Mouse (Mus musculus): ENCODE measurements around the gene H2-Q2. TPM values are rescaled to one million over a fixed set of nuclear protein-coding genes. Genes with fewer than 3 reads are reported as not detected.
"Not testable (repeated sequence)": the region's sequence is repeated elsewhere in the genome, so short reads cannot be mapped to it uniquely, and the experiment has no call there.

Gene H2-Q2
- total RNA-seq, 2 experiments from 2014 or later = not detected

GRCm38 (mm10) chr17:35358763-35359469 is 16.9 kb downstream of the H2-Q2 start:
- ATAC-seq (replicated peaks; ENCODE audit: low FRiP score, poor library complexity, severe bottlenecking) = no peak

DNA sequence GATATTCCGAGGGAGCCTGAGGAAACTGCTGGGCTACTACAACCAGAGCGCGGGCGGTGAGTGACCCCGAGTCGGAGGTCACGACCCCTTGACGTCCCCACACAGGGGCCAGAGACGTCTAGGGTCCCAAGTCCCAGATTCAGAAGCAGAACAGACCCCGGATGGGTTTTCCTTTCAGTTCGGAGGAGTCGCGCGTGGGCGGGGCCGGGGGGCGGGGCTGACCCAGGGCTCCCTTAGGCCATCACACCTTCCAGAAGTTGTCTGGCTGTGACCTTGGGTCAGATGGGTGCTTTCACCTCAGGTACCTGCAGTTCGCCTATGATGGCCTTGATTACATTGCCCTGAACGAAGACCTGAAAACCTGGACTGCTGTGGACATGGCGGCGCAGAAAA is 17.4 kb downstream of the H2-Q2 start:
- no peak for ATAC-seq (replicated peaks; ENCODE audit: low FRiP score, poor library complexity, severe bottlenecking)

DNA sequence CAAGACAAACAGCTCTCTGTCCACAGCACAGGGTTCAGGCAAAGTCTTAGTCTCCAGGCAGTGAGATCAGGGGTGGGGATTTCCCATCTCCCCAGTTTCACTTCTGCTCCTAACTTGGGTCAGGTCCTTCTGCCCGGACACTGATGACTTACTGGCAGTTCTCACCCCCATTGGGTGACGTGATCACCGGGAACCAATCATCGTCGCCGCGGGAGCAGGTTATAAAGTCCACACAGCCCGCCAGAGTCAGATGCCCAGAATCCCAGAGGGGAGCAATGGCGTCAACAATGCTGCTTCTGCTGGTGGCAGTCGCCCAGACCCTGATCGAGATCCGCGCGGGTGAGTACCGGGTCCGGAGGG is 37.3 kb downstream of the H2-Q2 start, which contains the start of gene H2-Q4:
TSS of gene H2-Q4 (plus strand) at position 249 of the 360 bp plus-strand sequence.
- peak; percentile 98 for ATAC-seq (replicated peaks; ENCODE audit: low FRiP score, poor library complexity, severe bottlenecking)

- ATAC-seq (replicated peaks; ENCODE audit: low FRiP score, poor library complexity, severe bottlenecking) = peak; percentile 79
Observed at GRCm38 (mm10) chr17:35379729-35380451, 37.8 kb downstream of the H2-Q2 start.

DNA sequence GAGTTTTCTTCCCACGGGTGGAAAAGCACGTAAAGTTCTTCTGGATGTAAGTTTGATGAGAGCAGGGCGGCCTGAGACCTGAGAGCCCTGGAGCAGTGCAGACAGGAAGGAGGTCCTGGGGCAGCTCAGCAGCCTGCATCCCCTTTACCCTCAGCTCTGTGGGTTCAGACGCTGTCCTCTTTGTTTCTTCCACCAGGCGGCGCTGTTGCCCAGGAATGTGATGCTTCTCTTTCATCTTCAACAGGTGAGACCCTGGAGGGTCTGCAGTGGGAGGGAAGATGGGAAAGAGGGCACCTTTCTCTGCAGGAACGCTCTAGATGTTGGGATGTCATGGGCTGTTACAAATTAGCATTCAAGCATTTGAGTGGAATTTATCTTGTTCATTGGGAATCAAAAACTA is 47.8 kb downstream of the H2-Q2 start:
- not testable (repeated sequence) for ATAC-seq (replicated peaks; ENCODE audit: low FRiP score, poor library complexity, severe bottlenecking)

DNA sequence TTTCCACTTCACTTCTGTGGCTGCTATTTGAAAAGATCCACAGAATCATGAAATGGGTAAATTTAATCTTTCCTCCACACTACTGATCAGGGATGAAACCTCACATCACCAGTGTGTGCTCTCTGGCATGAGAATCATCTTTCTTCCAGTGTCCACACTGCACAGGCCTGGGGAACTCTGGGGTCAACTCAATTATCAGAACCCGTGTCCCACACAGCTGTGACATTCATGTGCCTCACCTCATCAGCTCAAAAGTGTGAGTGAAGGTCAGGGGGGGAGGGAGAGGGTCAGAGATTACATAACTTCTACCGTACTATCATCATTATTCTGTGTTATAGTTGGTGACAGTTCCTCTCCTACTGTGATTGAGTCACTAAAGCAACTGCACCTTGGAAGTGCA is 50.6 kb downstream of the H2-Q2 start:
- ATAC-seq (replicated peaks; ENCODE audit: low FRiP score, poor library complexity, severe bottlenecking) = not testable (repeated sequence)

GRCm38 (mm10) chr17:35393864-35394800 is 52.1 kb downstream of the H2-Q2 start:
- 0 out of 2 replicates have a peak, but pooled peaks have one; percentile 34 for ATAC-seq (replicated peaks; ENCODE audit: low FRiP score, poor library complexity, severe bottlenecking)

Other genes starting within 250 kb of the H2-Q2 start
- not detected in 2 replicates for gene Ly6g5c, start 234.0 kb upstream of the H2-Q2 start, total RNA-seq (2015; ENCODE audit: low replicate concordance)
- gene Ly6g5c, start 234.0 kb upstream of the H2-Q2 start, total RNA-seq (2017; ENCODE audit: low replicate concordance) = not detected in 2 replicates
- 7.7 TPM in 1 of 2 replicates, not detected in the other for gene Ly6g5b, start 226.8 kb upstream of the H2-Q2 start, total RNA-seq (2015; ENCODE audit: low replicate concordance)
- gene Ly6g5b, start 226.8 kb upstream of the H2-Q2 start, total RNA-seq (2017; ENCODE audit: low replicate concordance) = 0.34 TPM in 1 of 2 replicates, not detected in the other
- 10.9 and 14.8 TPM in 2 replicates for gene Gpank1, start 220.8 kb upstream of the H2-Q2 start, total RNA-seq (2015; ENCODE audit: low replicate concordance)
- gene Gpank1, start 220.8 kb upstream of the H2-Q2 start, total RNA-seq (2017; ENCODE audit: low replicate concordance) = 15.8 and 20.4 TPM in 2 replicates
- gene Csnk2b, start 220.2 kb upstream of the H2-Q2 start, total RNA-seq (2015; ENCODE audit: low replicate concordance) = 156 and 181 TPM in 2 replicates
- 76.5 and 112 TPM in 2 replicates for gene Csnk2b, start 220.2 kb upstream of the H2-Q2 start, total RNA-seq (2017; ENCODE audit: low replicate concordance)
- gene D17H6S53E, start 215.9 kb upstream of the H2-Q2 start, total RNA-seq (2015; ENCODE audit: low replicate concordance) = 0.63 and 1.5 TPM in 2 replicates
- gene D17H6S53E, start 215.9 kb upstream of the H2-Q2 start, total RNA-seq (2017; ENCODE audit: low replicate concordance) = 2.6 and 2.8 TPM in 2 replicates
- not detected in 2 replicates for gene Apom, start 210.2 kb upstream of the H2-Q2 start, total RNA-seq (2015; ENCODE audit: low replicate concordance)
- 0.94 TPM in 1 of 2 replicates, not detected in the other for gene Apom, start 210.2 kb upstream of the H2-Q2 start, total RNA-seq (2017; ENCODE audit: low replicate concordance)
- 23.8 and 47.9 TPM in 2 replicates for gene Bag6, start 207.1 kb upstream of the H2-Q2 start, total RNA-seq (2015; ENCODE audit: low replicate concordance)
- gene Bag6, start 207.1 kb upstream of the H2-Q2 start, total RNA-seq (2017; ENCODE audit: low replicate concordance) = 48.1 and 71.4 TPM in 2 replicates
- gene Prrc2a, start 177.3 kb upstream of the H2-Q2 start, total RNA-seq (2015; ENCODE audit: low replicate concordance) = 70.2 and 111 TPM in 2 replicates
- gene Prrc2a, start 177.3 kb upstream of the H2-Q2 start, total RNA-seq (2017; ENCODE audit: low replicate concordance) = 15.1 and 22.6 TPM in 2 replicates
- 14.4 and 19.8 TPM in 2 replicates for gene Aif1, start 166.2 kb upstream of the H2-Q2 start, total RNA-seq (2015; ENCODE audit: low replicate concordance)
- 8.7 and 15.8 TPM in 2 replicates for gene Aif1, start 166.2 kb upstream of the H2-Q2 start, total RNA-seq (2017; ENCODE audit: low replicate concordance)
- gene Lst1, start 153.8 kb upstream of the H2-Q2 start, total RNA-seq (2015; ENCODE audit: low replicate concordance) = 55.5 and 77.7 TPM in 2 replicates
- 32.2 and 57.3 TPM in 2 replicates for gene Lst1, start 153.8 kb upstream of the H2-Q2 start, total RNA-seq (2017; ENCODE audit: low replicate concordance)
- 4.6 TPM in 1 of 2 replicates, not detected in the other for gene Ltb, start 147.8 kb upstream of the H2-Q2 start, total RNA-seq (2015; ENCODE audit: low replicate concordance)
- gene Ltb, start 147.8 kb upstream of the H2-Q2 start, total RNA-seq (2017; ENCODE audit: low replicate concordance) = 1.7 and 3.8 TPM in 2 replicates
- gene Tnf, start 140.2 kb upstream of the H2-Q2 start, total RNA-seq (2015; ENCODE audit: low replicate concordance) = 10.7 and 19.2 TPM in 2 replicates
- 2.8 and 8.3 TPM in 2 replicates for gene Tnf, start 140.2 kb upstream of the H2-Q2 start, total RNA-seq (2017; ENCODE audit: low replicate concordance)
- gene Lta, start 136.9 kb upstream of the H2-Q2 start, total RNA-seq (2015; ENCODE audit: low replicate concordance) = not detected in 2 replicates
- not detected in 2 replicates for gene Lta, start 136.9 kb upstream of the H2-Q2 start, total RNA-seq (2017; ENCODE audit: low replicate concordance)
- gene Gm16181, start 121.4 kb upstream of the H2-Q2 start, total RNA-seq (2015; ENCODE audit: low replicate concordance) = not detected in 2 replicates
- not detected in 2 replicates for gene Gm16181, start 121.4 kb upstream of the H2-Q2 start, total RNA-seq (2017; ENCODE audit: low replicate concordance)
- 1.0 and 2.7 TPM in 2 replicates for gene Atp6v1g2, start 108.6 kb upstream of the H2-Q2 start, total RNA-seq (2015; ENCODE audit: low replicate concordance)
- 3.8 TPM in 1 of 2 replicates, not detected in the other for gene Atp6v1g2, start 108.6 kb upstream of the H2-Q2 start, total RNA-seq (2017; ENCODE audit: low replicate concordance)
- 0.58 and 1.0 TPM in 2 replicates for gene Nfkbil1, start 106.5 kb upstream of the H2-Q2 start, total RNA-seq (2015; ENCODE audit: low replicate concordance)
- 2.2 TPM in 1 of 2 replicates, not detected in the other for gene Nfkbil1, start 106.5 kb upstream of the H2-Q2 start, total RNA-seq (2017; ENCODE audit: low replicate concordance)
- 65.7 and 80.5 TPM in 2 replicates for gene Ddx39b, start 100.5 kb upstream of the H2-Q2 start, total RNA-seq (2015; ENCODE audit: low replicate concordance)
- 48.1 and 50.2 TPM in 2 replicates for gene Ddx39b, start 100.5 kb upstream of the H2-Q2 start, total RNA-seq (2017; ENCODE audit: low replicate concordance)
- 117 and 224 TPM in 2 replicates for gene H2-D1, start 79.5 kb upstream of the H2-Q2 start, total RNA-seq (2015; ENCODE audit: low replicate concordance)
- 217 and 402 TPM in 2 replicates for gene H2-D1, start 79.5 kb upstream of the H2-Q2 start, total RNA-seq (2017; ENCODE audit: low replicate concordance)
- gene H2-Q1, start 21.8 kb upstream of the H2-Q2 start, total RNA-seq (2015; ENCODE audit: low replicate concordance) = not detected in 2 replicates
- gene H2-Q1, start 21.8 kb upstream of the H2-Q2 start, total RNA-seq (2017; ENCODE audit: low replicate concordance) = not detected in 2 replicates
- 3.6 and 5.6 TPM in 2 replicates for gene H2-Q4, start 37.4 kb downstream of the H2-Q2 start, total RNA-seq (2015; ENCODE audit: low replicate concordance)
- 8.3 and 8.9 TPM in 2 replicates for gene H2-Q4, start 37.4 kb downstream of the H2-Q2 start, total RNA-seq (2017; ENCODE audit: low replicate concordance)
- gene H2-Q6, start 82.6 kb downstream of the H2-Q2 start, total RNA-seq (2015; ENCODE audit: low replicate concordance) = 5.6 and 8.5 TPM in 2 replicates
- 5.9 and 7.7 TPM in 2 replicates for gene H2-Q6, start 82.6 kb downstream of the H2-Q2 start, total RNA-seq (2017; ENCODE audit: low replicate concordance)
- 15.3 and 26.3 TPM in 2 replicates for gene H2-Q7, start 96.9 kb downstream of the H2-Q2 start, total RNA-seq (2015; ENCODE audit: low replicate concordance)
- gene H2-Q7, start 96.9 kb downstream of the H2-Q2 start, total RNA-seq (2017; ENCODE audit: low replicate concordance) = 0.77 and 7.4 TPM in 2 replicates
- gene H2-Q10, start 127.8 kb downstream of the H2-Q2 start, total RNA-seq (2015; ENCODE audit: low replicate concordance) = 0.84 and 8.3 TPM in 2 replicates
- gene H2-Q10, start 127.8 kb downstream of the H2-Q2 start, total RNA-seq (2017; ENCODE audit: low replicate concordance) = 1.0 and 2.5 TPM in 2 replicates
- 1.0 TPM in 1 of 2 replicates, not detected in the other for gene Pou5f1, start 163.8 kb downstream of the H2-Q2 start, total RNA-seq (2015; ENCODE audit: low replicate concordance)
- not detected in 2 replicates for gene Pou5f1, start 163.8 kb downstream of the H2-Q2 start, total RNA-seq (2017; ENCODE audit: low replicate concordance)
- gene Tcf19, start 174.6 kb downstream of the H2-Q2 start, total RNA-seq (2015; ENCODE audit: low replicate concordance) = 18.4 and 30.3 TPM in 2 replicates
- 18.8 and 19.0 TPM in 2 replicates for gene Tcf19, start 174.6 kb downstream of the H2-Q2 start, total RNA-seq (2017; ENCODE audit: low replicate concordance)
- 4.2 and 9.4 TPM in 2 replicates for gene Cchcr1, start 174.9 kb downstream of the H2-Q2 start, total RNA-seq (2015; ENCODE audit: low replicate concordance)
- 25.9 and 66.8 TPM in 2 replicates for gene Cchcr1, start 174.9 kb downstream of the H2-Q2 start, total RNA-seq (2017; ENCODE audit: low replicate concordance)
- 1.3 TPM in 1 of 2 replicates, not detected in the other for gene Psors1c2, start 191.0 kb downstream of the H2-Q2 start, total RNA-seq (2015; ENCODE audit: low replicate concordance)
- gene Psors1c2, start 191.0 kb downstream of the H2-Q2 start, total RNA-seq (2017; ENCODE audit: low replicate concordance) = not detected in 2 replicates
- gene Cdsn, start 209.9 kb downstream of the H2-Q2 start, total RNA-seq (2015; ENCODE audit: low replicate concordance) = not detected in 2 replicates
- not detected in 2 replicates for gene Cdsn, start 209.9 kb downstream of the H2-Q2 start, total RNA-seq (2017; ENCODE audit: low replicate concordance)
- not detected in 2 replicates for gene 2300002M23Rik, start 225.2 kb downstream of the H2-Q2 start, total RNA-seq (2015; ENCODE audit: low replicate concordance)
- gene 2300002M23Rik, start 225.2 kb downstream of the H2-Q2 start, total RNA-seq (2017; ENCODE audit: low replicate concordance) = not detected in 2 replicates